Mouse (Mus musculus): Measurements from ENCODE around the gene Lyg1.

DNA sequence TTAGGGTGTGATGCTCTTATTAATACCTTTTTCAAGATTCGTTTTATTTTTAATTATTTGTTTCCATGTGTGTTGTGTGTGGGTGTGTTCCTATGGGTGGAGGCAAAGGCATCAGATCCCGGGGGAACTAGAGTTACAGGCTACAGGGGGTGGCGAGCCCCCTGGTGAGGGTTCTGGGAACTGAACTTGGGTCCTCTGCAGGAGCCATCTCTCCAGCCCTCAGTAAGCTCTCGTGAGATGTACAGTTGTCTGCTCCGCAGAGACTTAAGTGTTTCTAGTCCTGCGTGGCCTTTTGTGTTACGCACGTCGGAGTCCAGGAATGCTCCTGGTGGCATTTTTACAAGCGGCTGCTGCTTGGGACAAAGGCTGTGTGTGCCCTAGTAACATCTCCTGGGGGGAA, 8.0 kb upstream of the Lyg1 start:
- TF ChIP-seq CTCF (IDR thresholded peaks at IDR 0.05): no peak
- no peak for TF ChIP-seq POLR2A (IDR thresholded peaks at IDR 0.05; ENCODE audit: insufficient read depth, low read depth, low read length)

Data from heart, adult 2 months (tissue).